In the genomic region with DNA sequence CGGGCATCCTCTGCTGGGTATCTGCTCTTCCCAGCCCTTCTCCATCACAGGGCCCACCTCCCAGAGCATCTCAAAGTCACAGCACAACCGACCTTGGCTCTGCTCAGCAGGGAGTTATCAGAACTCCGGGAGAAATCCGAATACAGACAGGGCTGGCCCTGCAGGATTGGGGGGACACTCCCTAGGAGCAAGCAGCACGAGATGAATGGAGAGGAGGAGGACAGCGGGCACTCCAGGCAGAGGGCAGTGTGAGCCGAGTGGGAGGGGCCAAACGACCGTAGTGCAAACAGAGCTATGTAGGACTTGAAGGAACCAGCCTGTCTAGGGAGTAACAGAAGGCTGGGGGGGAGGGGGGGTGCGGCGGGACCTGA, we compare ENCODE assay signal across 9 mouse cellular contexts. TPM values are rescaled to one million over a fixed set of nuclear protein-coding genes. Genes with fewer than 3 reads are reported as not detected.
DNase-seq lines count a peak whose midpoint lies in the region; ATAC-seq and TF ChIP-seq lines count a peak whose summit lies in the region.
"Had no signal": no experiment of that assay in that cellular context is flagged by ENCODE, and none has a peak within 500 bp of the region (broad histone marks: within the 10 kb centered on the region; RNA-seq: fewer than 3 reads in every experiment).

No protein-coding gene starts in this region.

- no peaks in the 10 kb centered on the region for H3K9me3 ChIP-seq in kidney, postnatal 0 days (replicated peaks; ENCODE audit: low read length)
- no peaks in the 10 kb centered on the region for H3K9me3 ChIP-seq in heart, embryonic 15.5 days (replicated peaks)
- H3K9me3 ChIP-seq in liver, embryonic 12.5 days (replicated peaks): no peaks in the 10 kb centered on the region
- H3K9me3 ChIP-seq in neural tube, embryonic 15.5 days (replicated peaks): no peaks in the 10 kb centered on the region

- ATAC-seq in kidney, postnatal 0 days (replicated peaks; ENCODE audit: low FRiP score, low read depth): peak; percentile 53; the same call in 1 of the 2 replicates
- peak; percentile 65 for ATAC-seq in heart, embryonic 15.5 days (replicated peaks; ENCODE audit: insufficient number of reproducible peaks, insufficient read depth, low FRiP score, low read depth)
- no peak for ATAC-seq in liver, embryonic 12.5 days
- ATAC-seq in neural tube, embryonic 15.5 days (ENCODE audit: low FRiP score): peak; percentile 38; the same call in 1 of the 2 replicates
- ATAC-seq: Patski had no signal

- H3K4me3 ChIP-seq in kidney, postnatal 0 days (replicated peaks; ENCODE audit: low read depth, low read length): no peak overlapping the region
- H3K4me3 ChIP-seq in heart, embryonic 15.5 days: peak overlapping the region; percentile 10; the same call in 1 of the 2 replicates
- no peak overlapping the region for H3K4me3 ChIP-seq in liver, embryonic 12.5 days
- no peak overlapping the region for H3K4me3 ChIP-seq in neural tube, embryonic 15.5 days (replicated peaks)

- H3K27me3 ChIP-seq in kidney, postnatal 0 days (ENCODE audit: insufficient read depth, low read length): no peaks in the 10 kb centered on the region
- peaks cover 13% of the 10 kb centered on the region; the same call in 1 of the 2 replicates for H3K27me3 ChIP-seq in heart, embryonic 15.5 days
- H3K27me3 ChIP-seq in liver, embryonic 12.5 days (replicated peaks): no peaks in the 10 kb centered on the region
- no peaks in the 10 kb centered on the region for H3K27me3 ChIP-seq in neural tube, embryonic 15.5 days (replicated peaks)
- H3K27me3 ChIP-seq: Patski had no signal

- WGBS in kidney, postnatal 0 days: 3% methylated on average over 11 of the region's 11 CpGs
- 4% methylated on average over 11 of the region's 11 CpGs for WGBS in heart, embryonic 15.5 days
- 11% methylated on average over 10 of the region's 11 CpGs for WGBS in liver, embryonic 12.5 days (ENCODE audit: insufficient replicate concordance)
- WGBS in neural tube, embryonic 15.5 days: under 1% methylated on average over 11 of the region's 11 CpGs

- peak; percentile 28; the same call in 1 of the 2 replicates for TF ChIP-seq CTCF in kidney, postnatal 0 days (IDR thresholded peaks at IDR 0.05; ENCODE audit: low read depth)

- peak; percentile 79 for DNase-seq in kidney, postnatal 0 days (ENCODE audit: low spot score)
- no peak for DNase-seq in kidney, adult 8-10 months
- DNase-seq in cerebellum, postnatal 10 days: peak; percentile 74 to 78
- DNase-seq in spleen, postnatal 36 days (ENCODE audit: low spot score in 2 of 2): no peak
- DNase-seq in layer of hippocampus, postnatal 25 days (ENCODE audit: extremely low spot score in 1 of 2, low spot score in 1 of 2): no peak

- no peak overlapping the region for H3K27ac ChIP-seq in kidney, postnatal 0 days
- no peak overlapping the region for H3K27ac ChIP-seq in heart, embryonic 15.5 days
- H3K27ac ChIP-seq in liver, embryonic 12.5 days: no peak overlapping the region
- H3K27ac ChIP-seq in neural tube, embryonic 15.5 days (replicated peaks): peak overlapping the region; percentile 75

- peaks cover 5% of the 10 kb centered on the region; the same call in 1 of the 2 replicates for H3K4me1 ChIP-seq in kidney, postnatal 0 days (replicated peaks; ENCODE audit: insufficient read depth, low read length)
- peaks cover 20% of the 10 kb centered on the region for H3K4me1 ChIP-seq in heart, embryonic 15.5 days (replicated peaks)
- peaks cover 28% of the 10 kb centered on the region for H3K4me1 ChIP-seq in liver, embryonic 12.5 days
- H3K4me1 ChIP-seq in neural tube, embryonic 15.5 days: peaks cover 60% of the 10 kb centered on the region

- 0 out of 2 replicates have a peak overlapping the region, but pooled peaks have one; percentile 13 for H3K9ac ChIP-seq in kidney, postnatal 0 days (ENCODE audit: low read depth, low read length)
- H3K9ac ChIP-seq in heart, embryonic 15.5 days: no peak overlapping the region
- no peak overlapping the region for H3K9ac ChIP-seq in liver, embryonic 12.5 days
- peak overlapping the region; percentile 17; the same call in 1 of the 2 replicates for H3K9ac ChIP-seq in neural tube, embryonic 15.5 days (replicated peaks)

- H3K36me3 ChIP-seq in kidney, postnatal 0 days (ENCODE audit: insufficient read depth, low read length): no peaks in the 10 kb centered on the region
- H3K36me3 ChIP-seq in heart, embryonic 15.5 days: no peaks in the 10 kb centered on the region
- H3K36me3 ChIP-seq in liver, embryonic 12.5 days: peaks cover 41% of the 10 kb centered on the region
- no peaks in the 10 kb centered on the region for H3K36me3 ChIP-seq in neural tube, embryonic 15.5 days

- 0 out of 2 replicates have a peak overlapping the region, but pooled peaks have one; percentile 23 for H3K4me2 ChIP-seq in kidney, postnatal 0 days (ENCODE audit: low read length)
- peak overlapping the region; percentile 26 for H3K4me2 ChIP-seq in heart, embryonic 15.5 days
- peak overlapping the region; percentile 19; the same call in 1 of the 2 replicates for H3K4me2 ChIP-seq in liver, embryonic 12.5 days
- H3K4me2 ChIP-seq in neural tube, embryonic 15.5 days: peak overlapping the region; percentile 38

RNA-seq across cellular contexts. Expression of a gene that starts 48.2 kb away (rescaled TPM):
- 15.4 and 16.3 TPM in 2 replicates for polyA plus RNA-seq in kidney, postnatal 0 days (2015; fragmentation: Nextera tagmentation; extraction: Ambion mirVana)
- 2.8 and 7.1 TPM in 2 replicates for polyA plus RNA-seq in heart, embryonic 15.5 days (2015; fragmentation: Nextera tagmentation; extraction: Ambion mirVana)
- 15.3 and 17.0 TPM in 2 replicates for polyA plus RNA-seq in liver, embryonic 12.5 days (2016; fragmentation: Nextera tagmentation; extraction: Ambion mirVana)
- 7.2 and 12.0 TPM in 2 replicates for polyA plus RNA-seq in neural tube, embryonic 15.5 days (2015; fragmentation: Nextera tagmentation; extraction: Ambion mirVana)
- total RNA-seq in layer of hippocampus, postnatal 25 days (2021): 1 to 10 TPM; 5.1 to 8.1 TPM

Comparison
In these comparisons a context has a peak if more than half of its experiments do, and no peak if none do; other contexts are left out.
1. DNase-seq: peak in kidney, postnatal 0 days (single experiment) and cerebellum, postnatal 10 days (2 of 2); none in kidney, adult 8-10 months (0 of 2), spleen, postnatal 36 days (0 of 2) and layer of hippocampus, postnatal 25 days (0 of 2).
2. H3K9ac ChIP-seq: peak in kidney, postnatal 0 days (single experiment) and neural tube, embryonic 15.5 days (single experiment); none in heart, embryonic 15.5 days (single experiment) and liver, embryonic 12.5 days (single experiment).
3. Peak in every context shown above with its lines, with median percentiles within 50 percentile points of each other: H3K4me2 ChIP-seq.